Mouse (Mus musculus) forebrain, embryonic 10.5 days (tissue): ENCODE data around the gene Galc. TPM values are rescaled to one million over a fixed set of nuclear protein-coding genes. Genes with fewer than 3 reads are reported as not detected.

Source experiments
- DNase-seq: peaks from one replicate; pipeline ENCODE4 v3.0.0-alpha.2; 2017; ENCODE audit warnings: low spot score; ENCODE audit errors: extremely low spot score
- H3K27ac ChIP-seq: fragments of 300-500 bp; sonication (generic); 2 replicates; pipeline ENCODE4 v1.5.1; 2016; ENCODE audit warnings: mild to moderate bottlenecking
- H3K27me3 ChIP-seq: fragments of 300-500 bp; sonication (generic); 2 replicates; pipeline ENCODE4 v1.6.1; 2016; ENCODE audit warnings: mild to moderate bottlenecking; ENCODE audit not compliant: poor library complexity, severe bottlenecking
- H3K36me3 ChIP-seq: fragments of 300-500 bp; sonication (generic); replicated peaks from 2 replicates; pipeline ENCODE4 v1.6.1; 2016; ENCODE audit warnings: mild to moderate bottlenecking, moderate library complexity
- H3K4me1 ChIP-seq: fragments of 300-500 bp; sonication (generic); 2 replicates; pipeline ENCODE4 v1.6.1; 2016
- H3K4me3 ChIP-seq: fragments of 300-500 bp; sonication (generic); 2 replicates; pipeline ENCODE4 v1.5.1; 2016; ENCODE audit warnings: mild to moderate bottlenecking, moderate library complexity
- H3K9me3 ChIP-seq: fragments of 300-500 bp; sonication (generic); 2 replicates; pipeline ENCODE4 v1.6.1; 2016; ENCODE audit warnings: mild to moderate bottlenecking, moderate library complexity
- WGBS: fragments of 180-500 bp; shearing (Covaris S2); methylation state at CpG from one replicate; pipeline ENCODE4 v1.1.7; 2016; 5-methylcytosine and 5-hydroxymethylcytosine counted together
- polyA plus RNA-seq: library from polyadenylated mRNA; unstranded; fragments of >200 nt; fragmentation: Nextera tagmentation; extraction: Ambion mirVana; gene quantifications from 2 replicates; pipeline ENCODE4 v1.2.1, GENCODE M21; 2016

Galc gene
- 14.0 and 14.9 TPM in 2 replicates for polyA plus RNA-seq

- Histone ChIP-seq H3K27me3 (no peaks in the 10 kb centered on the region), H3K9me3 (no peaks in the 10 kb centered on the region), H3K4me3 (peak within 1 kb of the TSS; percentile 65), H3K36me3 (peaks cover 6% of the 10 kb centered on the region), H3K27ac (peak within 1 kb of the TSS; percentile 96), H3K4me1 (peaks cover 20% of the 10 kb centered on the region)
- DNase-seq, result peak; percentile 86
- WGBS, result under 1% methylated on average over 76 of the region's 76 CpGs
Observed at GRCm38 (mm10) chr12:98258845-98259517, at the start of gene Galc. Gene Galc, minus strand, starts transcription at chr12:98259459.

- 86% methylated on average over 7 of the region's 7 CpGs for WGBS
- no peaks in the 10 kb centered on the region for H3K36me3 ChIP-seq
- H3K9me3 ChIP-seq, result no peaks in the 10 kb centered on the region
- DNase-seq, result no peak
- no peaks in the 10 kb centered on the region for H3K27me3 ChIP-seq
- H3K4me1 ChIP-seq, result peaks cover 6% of the 10 kb centered on the region
- H3K27ac ChIP-seq, result no peak overlapping the region
- no peak overlapping the region for H3K4me3 ChIP-seq
Observed at GRCm38 (mm10) chr12:98307179-98307915, 48.1 kb upstream of the Galc start.

GRCm38 (mm10) chr12:98303013-98303412, 43.8 kb upstream of the Galc start:
- WGBS, result 80% methylated on average over 1 of the region's 1 CpGs
- H3K27ac ChIP-seq, result no peak overlapping the region
- H3K27me3 ChIP-seq, result no peaks in the 10 kb centered on the region
- no peaks in the 10 kb centered on the region for H3K9me3 ChIP-seq
- no peak for DNase-seq
- H3K4me1 ChIP-seq, result peaks cover 6% of the 10 kb centered on the region
- H3K4me3 ChIP-seq, result no peak overlapping the region
- no peaks in the 10 kb centered on the region for H3K36me3 ChIP-seq

- DNase-seq, result no peak
- H3K36me3 ChIP-seq, result no peaks in the 10 kb centered on the region
- no peaks in the 10 kb centered on the region for H3K27me3 ChIP-seq
- no peak overlapping the region for H3K4me3 ChIP-seq
- no peaks in the 10 kb centered on the region for H3K9me3 ChIP-seq
- WGBS, result 92% methylated on average over 5 of the region's 5 CpGs
- H3K27ac ChIP-seq, result no peak overlapping the region
- peaks cover 6% of the 10 kb centered on the region for H3K4me1 ChIP-seq
Observed at GRCm38 (mm10) chr12:98301980-98302379, 42.7 kb upstream of the Galc start.

- H3K27me3 ChIP-seq, result no peaks in the 10 kb centered on the region
- H3K36me3 ChIP-seq, result no peaks in the 10 kb centered on the region
- H3K27ac ChIP-seq, result no peak overlapping the region
- H3K4me1 ChIP-seq, result no peaks in the 10 kb centered on the region
- H3K9me3 ChIP-seq, result no peaks in the 10 kb centered on the region
- no peak for DNase-seq
- 93% methylated on average over 2 of the region's 2 CpGs for WGBS
- no peak overlapping the region for H3K4me3 ChIP-seq
Observed at GRCm38 (mm10) chr12:98294241-98294640, 35.0 kb upstream of the Galc start.

- 87% methylated on average over 4 of the region's 4 CpGs for WGBS
- DNase-seq, result no peak
- H3K36me3 ChIP-seq, result no peaks in the 10 kb centered on the region
- no peak overlapping the region for H3K4me3 ChIP-seq
- no peak overlapping the region for H3K27ac ChIP-seq
- H3K27me3 ChIP-seq, result no peaks in the 10 kb centered on the region
- H3K4me1 ChIP-seq, result no peaks in the 10 kb centered on the region
- no peaks in the 10 kb centered on the region for H3K9me3 ChIP-seq
Observed at GRCm38 (mm10) chr12:98292278-98292677, 33.0 kb upstream of the Galc start.

- Histone ChIP-seq H3K36me3 (no peaks in the 10 kb centered on the region), H3K4me1 (no peaks in the 10 kb centered on the region), H3K4me3 (no peak overlapping the region), H3K27ac (no peak overlapping the region), H3K9me3 (no peaks in the 10 kb centered on the region), H3K27me3 (no peaks in the 10 kb centered on the region)
- 87% methylated on average over 3 of the region's 3 CpGs for WGBS
- no peak for DNase-seq
Observed at GRCm38 (mm10) chr12:98290475-98290874, 31.2 kb upstream of the Galc start.

- WGBS, result 87% methylated on average over 3 of the region's 3 CpGs
- no peak for DNase-seq
- no peak overlapping the region for H3K27ac ChIP-seq
- no peak overlapping the region for H3K4me3 ChIP-seq
- no peaks in the 10 kb centered on the region for H3K4me1 ChIP-seq
- no peaks in the 10 kb centered on the region for H3K27me3 ChIP-seq
- H3K36me3 ChIP-seq, result no peaks in the 10 kb centered on the region
- no peaks in the 10 kb centered on the region for H3K9me3 ChIP-seq
Observed at GRCm38 (mm10) chr12:98284477-98284876, 25.2 kb upstream of the Galc start.

- no peaks in the 10 kb centered on the region for H3K9me3 ChIP-seq
- no peak for DNase-seq
- no peaks in the 10 kb centered on the region for H3K27me3 ChIP-seq
- no peak overlapping the region for H3K27ac ChIP-seq
- H3K4me1 ChIP-seq, result no peaks in the 10 kb centered on the region
- H3K36me3 ChIP-seq, result no peaks in the 10 kb centered on the region
- no peak overlapping the region for H3K4me3 ChIP-seq
- 81% methylated on average over 3 of the region's 3 CpGs for WGBS
Observed at GRCm38 (mm10) chr12:98283487-98283860, 24.2 kb upstream of the Galc start.

GRCm38 (mm10) chr12:98282776-98283486, 23.7 kb upstream of the Galc start:
- no peaks in the 10 kb centered on the region for H3K27me3 ChIP-seq
- 86% methylated on average over 14 of the region's 14 CpGs for WGBS
- no peak for DNase-seq
- H3K36me3 ChIP-seq, result no peaks in the 10 kb centered on the region
- H3K9me3 ChIP-seq, result no peaks in the 10 kb centered on the region
- no peak overlapping the region for H3K27ac ChIP-seq
- no peak overlapping the region for H3K4me3 ChIP-seq
- no peaks in the 10 kb centered on the region for H3K4me1 ChIP-seq

- Histone ChIP-seq H3K27ac (no peak overlapping the region), H3K9me3 (no peaks in the 10 kb centered on the region), H3K4me3 (no peak overlapping the region), H3K27me3 (no peaks in the 10 kb centered on the region), H3K36me3 (no peaks in the 10 kb centered on the region), H3K4me1 (no peaks in the 10 kb centered on the region)
- WGBS, result 77% methylated on average over 8 of the region's 8 CpGs
- no peak for DNase-seq
Observed at GRCm38 (mm10) chr12:98280996-98281395, 21.7 kb upstream of the Galc start.

GRCm38 (mm10) chr12:98280530-98280929, 21.3 kb upstream of the Galc start:
- H3K9me3 ChIP-seq, result no peaks in the 10 kb centered on the region
- no peak overlapping the region for H3K27ac ChIP-seq
- H3K27me3 ChIP-seq, result no peaks in the 10 kb centered on the region
- DNase-seq, result peak; percentile 57
- no peaks in the 10 kb centered on the region for H3K4me1 ChIP-seq
- 35% methylated on average over 5 of the region's 5 CpGs for WGBS
- no peaks in the 10 kb centered on the region for H3K36me3 ChIP-seq
- H3K4me3 ChIP-seq, result no peak overlapping the region

GRCm38 (mm10) chr12:98272433-98272832, 13.2 kb upstream of the Galc start:
- H3K4me1 ChIP-seq, result 0 out of 2 replicates have a peak, but pooled peaks cover 5% of the 10 kb centered on the region
- H3K9me3 ChIP-seq, result no peaks in the 10 kb centered on the region
- H3K27ac ChIP-seq, result no peak overlapping the region
- 76% methylated on average over 7 of the region's 7 CpGs for whole genome bisulfite sequencing
- H3K27me3 ChIP-seq, result no peaks in the 10 kb centered on the region
- no peak overlapping the region for H3K4me3 ChIP-seq
- H3K36me3 ChIP-seq, result no peaks in the 10 kb centered on the region
- no peak for DNase-seq
